Mouse (Mus musculus) Patski (cell line): ENCODE measurements around the gene Klrb1f. TPM values are rescaled to one million over a fixed set of nuclear protein-coding genes. Genes with fewer than 3 reads are reported as not detected.
"Not testable (repeated sequence)": the region's sequence is repeated elsewhere in the genome, so short reads cannot be mapped to it uniquely, and the experiment has no call there.

Experiments used
- ATAC-seq: fragments of 100-300 bp; one replicate; pipeline ENCODE4 v1.8.0; 2021
- CTCF ChIA-PET: fragments of 350-600 bp; sonication (Branson Sonifier 250); formaldehyde crosslinking; loops from one replicate; lab custom pipeline; 2022; ENCODE audit warnings: inconsistent platforms; lab: Charles Lee
- POLR2A ChIA-PET: fragments of 350-600 bp; sonication (Branson Sonifier 250); formaldehyde crosslinking; loops from one replicate; lab custom pipeline; 2022; ENCODE audit warnings: antibody characterized with exemption, inconsistent platforms; lab: Charles Lee
- DNase-seq: peaks from one replicate; pipeline ENCODE4 v3.0.0-alpha.2; 2011; ENCODE audit warnings: low read depth, low spot score
- H3K27me3 ChIP-seq: fragments of 371-371 bp; one replicate; pipeline ENCODE4 v1.5.1; 2021
- CTCF ChIP-seq: fragments of 100-300 bp; IDR thresholded peaks from one replicate; pipeline ENCODE4 v1.5.1; 2021
- in situ Hi-C: fragments of 300-500 bp; cut with MboI; formaldehyde crosslinking; loops from 3 replicates; pipeline ENCODE4 v1.11.1; 2018; ENCODE audit warnings: low pct_unique_long_range_greater_than_20kb, mixed read lengths
- polyA plus RNA-seq: library from polyadenylated mRNA; unstranded; gene quantifications from one replicate; pipeline ENCODE4 v1.2.3, GENCODE M21; 2021

Klrb1f gene
- not detected for polyA plus RNA-seq

DNA sequence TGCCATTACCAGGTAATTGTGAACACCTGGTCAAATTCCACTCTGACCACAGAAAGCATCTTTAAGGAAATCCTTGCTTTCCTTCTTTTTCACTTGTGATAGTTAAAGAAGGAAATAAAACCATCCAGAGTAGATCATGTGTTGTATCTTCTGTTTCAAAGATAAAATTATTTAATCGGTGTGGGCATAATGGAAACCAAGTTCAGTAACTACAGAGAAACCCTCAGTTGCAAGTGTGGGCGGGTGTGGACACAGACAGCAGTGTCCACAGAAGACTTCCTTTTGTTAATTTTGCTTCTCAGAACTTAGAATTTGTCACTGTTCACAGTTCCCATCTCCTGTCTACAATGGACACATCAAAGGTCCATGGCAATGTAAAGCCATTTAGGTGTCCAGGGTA is at the start of gene Klrb1f:
TSS of gene Klrb1f (plus strand) at position 301 of the 400 bp plus-strand sequence.
- ChIA-PET POLR2A (no interaction called here), CTCF (no interaction called here)
- no peak for DNase-seq
- no peak for TF ChIP-seq CTCF
- no peak for ATAC-seq
- in situ Hi-C loops, result no loop called here
- peaks cover 20% of the 10 kb centered on the region for H3K27me3 ChIP-seq

DNA sequence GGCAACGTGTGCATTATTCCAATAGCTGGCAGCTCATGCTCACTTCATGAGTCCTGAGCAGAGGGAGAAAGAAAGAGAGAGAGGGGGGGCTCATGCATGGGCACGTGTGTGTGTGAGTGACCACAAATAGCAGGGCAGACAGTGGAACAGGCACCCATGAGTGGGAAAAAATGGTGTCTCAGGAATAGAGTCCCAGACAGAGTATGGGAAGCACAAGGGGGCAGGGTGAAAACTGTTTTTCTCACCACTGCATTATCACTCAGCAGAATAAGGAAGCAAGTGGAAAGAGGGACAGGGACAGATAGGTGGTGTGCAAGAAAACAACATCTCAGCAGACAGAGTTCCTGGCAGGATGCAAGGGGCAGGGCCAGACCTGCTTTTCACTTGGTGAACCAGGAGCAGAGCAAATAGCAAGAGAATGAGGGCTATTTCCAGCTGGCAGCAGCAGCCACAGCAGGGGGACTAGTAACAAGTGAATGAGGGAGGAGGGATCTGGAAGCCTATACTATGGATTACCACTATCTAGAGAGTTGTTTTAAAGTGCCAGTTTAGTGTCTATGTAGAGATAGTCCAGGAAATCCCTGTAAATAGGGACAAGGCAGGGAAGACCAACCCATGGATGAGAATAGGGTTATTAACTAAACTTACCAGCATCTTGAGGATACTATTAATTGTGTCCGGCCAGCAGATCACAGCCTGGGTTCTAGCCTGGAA is 49.5 kb upstream of the Klrb1f start:
- in situ Hi-C loops, result no loop called here
- H3K27me3 ChIP-seq, result no peaks in the 10 kb centered on the region
- ChIA-PET CTCF (no interaction called here), POLR2A (no interaction called here)
- TF ChIP-seq CTCF, result no peak
- DNase-seq, result no peak
- ATAC-seq, result no peak

GRCm38 (mm10) chr6:128996768-128997442 is 48.8 kb upstream of the Klrb1f start:
- POLR2A ChIA-PET, result no interaction called here
- TF ChIP-seq CTCF, result no peak
- DNase-seq, result no peak
- ATAC-seq, result no peak
- CTCF ChIA-PET, result no interaction called here
- no peaks in the 10 kb centered on the region for H3K27me3 ChIP-seq
- in situ Hi-C loops, result no loop called here

DNA sequence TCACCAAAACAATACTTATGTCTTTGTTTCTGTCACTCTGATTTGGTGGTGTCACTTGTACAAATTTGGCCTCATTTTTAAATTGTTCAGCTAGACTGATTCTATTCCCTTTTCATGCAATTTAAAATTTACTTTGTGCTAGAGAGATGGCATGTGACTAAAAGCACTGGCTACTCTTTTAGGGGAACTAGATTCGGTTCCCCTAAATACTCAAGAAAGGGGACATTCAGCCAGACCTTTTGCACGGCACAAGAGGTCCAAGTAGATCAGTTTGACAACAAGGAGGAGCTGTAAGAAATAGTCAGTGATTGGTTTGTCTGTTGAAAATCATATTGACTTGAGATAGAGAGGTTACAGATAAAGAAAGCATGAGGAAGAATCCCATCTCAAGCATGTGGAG is 44.3 kb upstream of the Klrb1f start:
- TF ChIP-seq CTCF, result no peak
- DNase-seq, result no peak
- POLR2A ChIA-PET, result no interaction called here
- CTCF ChIA-PET, result no interaction called here
- in situ Hi-C loops, result no loop called here
- H3K27me3 ChIP-seq, result no peaks in the 10 kb centered on the region
- no peak for ATAC-seq

- POLR2A ChIA-PET, result no interaction called here
- CTCF ChIA-PET, result no interaction called here
- H3K27me3 ChIP-seq, result no peaks in the 10 kb centered on the region
- in situ Hi-C loops, result no loop called here
- ATAC-seq (no peak), DNase-seq (no peak)
- no peak for TF ChIP-seq CTCF
Measured at GRCm38 (mm10) chr6:129008552-129008951, 37.1 kb upstream of the Klrb1f start.

GRCm38 (mm10) chr6:129009846-129010504 is 35.7 kb upstream of the Klrb1f start:
- in situ Hi-C loops, H3K27me3 ChIP-seq, POLR2A ChIA-PET, ATAC-seq, DNase-seq, CTCF ChIA-PET: not testable (repeated sequence)

GRCm38 (mm10) chr6:129010505-129010873 is 35.2 kb upstream of the Klrb1f start:
- no peak for TF ChIP-seq CTCF
- CTCF ChIA-PET, result no interaction called here
- in situ Hi-C loops, result no loop called here
- POLR2A ChIA-PET, result no interaction called here
- peaks cover 1% of the 10 kb centered on the region for H3K27me3 ChIP-seq
- ATAC-seq (no peak), DNase-seq (no peak)

GRCm38 (mm10) chr6:129012012-129012411 is 33.7 kb upstream of the Klrb1f start:
- in situ Hi-C loops, H3K27me3 ChIP-seq: not testable (repeated sequence)

GRCm38 (mm10) chr6:129012966-129013365 is 32.7 kb upstream of the Klrb1f start:
- no peak for DNase-seq
- peaks cover 4% of the 10 kb centered on the region for H3K27me3 ChIP-seq
- TF ChIP-seq CTCF, result no peak
- ChIA-PET CTCF (no interaction called here), POLR2A (no interaction called here)
- no peak for ATAC-seq
- in situ Hi-C loops, result no loop called here

More at GRCm38 (mm10) chr6:129012012-129012411, 33.7 kb upstream of the Klrb1f start:
- CTCF ChIA-PET, DNase-seq, ATAC-seq, POLR2A ChIA-PET: not testable (repeated sequence)

DNA sequence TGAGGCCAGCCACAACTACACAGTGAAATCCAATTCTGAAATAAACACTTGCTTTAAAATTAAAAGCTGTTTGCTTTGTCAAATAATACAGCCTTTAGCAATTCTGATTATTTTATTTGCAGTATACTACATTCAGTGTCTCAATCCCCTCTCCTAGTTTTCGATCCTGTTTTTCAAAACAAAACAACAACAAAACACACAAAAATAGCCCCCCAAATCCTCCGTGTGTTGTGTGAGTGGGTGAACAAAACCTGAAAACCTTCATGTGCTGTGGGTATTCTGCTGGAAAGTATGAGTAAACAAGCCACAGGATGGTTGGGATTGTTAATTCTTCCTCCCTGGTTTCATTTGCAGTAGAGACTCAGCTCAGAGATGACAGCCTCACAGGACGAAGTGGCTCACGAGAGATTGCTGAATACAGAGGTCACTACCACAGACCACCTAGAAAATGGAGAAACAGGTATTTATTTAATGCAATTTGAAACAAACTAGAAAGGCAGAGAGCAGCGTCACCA is 31.9 kb upstream of the Klrb1f start:
- POLR2A ChIA-PET, result no interaction called here
- in situ Hi-C loops, result no loop called here
- ATAC-seq (no peak), DNase-seq (no peak)
- TF ChIP-seq CTCF, result no peak
- peaks cover 4% of the 10 kb centered on the region for H3K27me3 ChIP-seq
- CTCF ChIA-PET, result interaction anchor here (1.1 kb wide), 1 partner anchor 15 kb away, joined by 3 read pairs; no protein-coding TSS in a partner anchor

- in situ Hi-C loops, result no loop called here
- POLR2A ChIA-PET, result no interaction called here
- CTCF ChIA-PET, result interaction anchor here (1.1 kb wide), 1 partner anchor 14 kb away, joined by 3 read pairs; no protein-coding TSS in a partner anchor
- ATAC-seq, result no peak
- TF ChIP-seq CTCF, result no peak
- peaks cover 7% of the 10 kb centered on the region for H3K27me3 ChIP-seq
- DNase-seq, result no peak
Measured at GRCm38 (mm10) chr6:129014399-129014798, 31.3 kb upstream of the Klrb1f start.
